Mouse (Mus musculus) spleen, adult 2 months (tissue): ENCODE data around the gene Sf3b4.

Experiments used
- CTCF ChIP-seq: fragments of 200-500 bp; IDR thresholded peaks from 2 replicates; pipeline ENCODE4 v1.5.1; 2011; ENCODE audit warnings: mild to moderate bottlenecking, inconsistent platforms; ENCODE audit not compliant: insufficient read depth, insufficient read length, insufficient replicate concordance; ENCODE audit errors: extremely low read depth
- POLR2A ChIP-seq: fragments of 200-500 bp; IDR thresholded peaks from 2 replicates; pipeline ENCODE4 v1.6.1; 2011; ENCODE audit warnings: low read depth, low read length, inconsistent platforms

DNA sequence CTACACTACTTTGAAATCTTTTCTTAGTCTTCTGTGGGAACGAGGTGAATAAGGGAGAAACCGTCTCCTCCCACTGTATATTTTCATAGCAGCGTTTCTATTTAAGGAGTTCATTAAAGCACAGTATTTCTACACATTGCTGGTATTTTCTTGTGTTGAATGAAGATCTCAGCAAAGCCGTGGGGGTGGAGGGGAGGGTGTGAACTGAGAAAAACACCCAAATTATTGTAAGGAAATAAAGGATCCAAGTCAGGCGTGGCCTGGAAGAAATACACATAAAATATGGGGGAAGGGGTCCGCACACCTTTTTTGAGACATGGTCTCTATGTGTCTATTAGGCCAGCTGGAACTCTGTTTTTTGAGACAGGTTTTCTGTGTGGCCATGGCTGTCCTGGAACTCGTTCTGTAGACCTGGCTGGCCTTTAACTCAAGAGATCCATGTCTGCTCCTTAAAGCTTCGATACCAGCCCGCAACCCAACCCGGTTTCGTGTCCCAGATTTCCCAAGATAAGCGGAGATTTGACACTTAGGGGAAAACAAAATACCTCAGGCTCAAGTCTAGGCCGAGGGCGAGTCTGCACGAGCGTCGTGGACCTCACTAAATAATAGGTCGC is 442 bp upstream of the Sf3b4 start:
- TF ChIP-seq CTCF (no peak), POLR2A (no peak)
